Mouse (Mus musculus): ENCODE results near the gene Neu4.
"Not testable (repeated sequence)": the region's sequence is repeated elsewhere in the genome, so short reads cannot be mapped to it uniquely, and the experiment has no call there.

Gene Neu4

DNA sequence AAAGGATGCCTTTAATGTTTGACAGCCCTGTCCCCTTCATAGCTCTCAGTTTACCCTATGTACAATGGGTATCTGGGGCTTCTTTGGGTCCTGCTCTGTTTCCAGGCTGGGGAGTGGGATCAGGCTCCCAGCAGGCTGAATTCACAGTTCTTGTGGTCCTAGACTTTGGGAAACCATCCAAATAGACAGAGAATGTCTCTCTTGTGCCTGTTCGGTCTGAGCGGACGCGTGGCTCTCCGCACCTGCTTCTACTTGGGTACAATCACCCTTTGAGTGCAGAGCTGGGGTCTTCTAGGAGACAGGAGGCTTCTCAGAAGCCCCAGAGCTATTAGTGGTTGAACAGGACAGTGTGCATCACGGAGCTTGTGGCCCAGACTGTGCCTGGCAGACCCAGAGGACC lies at the start of gene Neu4:
Neu4 (plus strand) TSS at position 301 of the 400 bp plus-strand sequence.
- ChIA-PET POLR2A (no interaction called here), CTCF (interaction anchor here in 1 of 4 experiments (0.8 kb wide), 1 partner anchor 15 kb away, joined by 3 read pairs; no protein-coding TSS in a partner anchor)

DNA sequence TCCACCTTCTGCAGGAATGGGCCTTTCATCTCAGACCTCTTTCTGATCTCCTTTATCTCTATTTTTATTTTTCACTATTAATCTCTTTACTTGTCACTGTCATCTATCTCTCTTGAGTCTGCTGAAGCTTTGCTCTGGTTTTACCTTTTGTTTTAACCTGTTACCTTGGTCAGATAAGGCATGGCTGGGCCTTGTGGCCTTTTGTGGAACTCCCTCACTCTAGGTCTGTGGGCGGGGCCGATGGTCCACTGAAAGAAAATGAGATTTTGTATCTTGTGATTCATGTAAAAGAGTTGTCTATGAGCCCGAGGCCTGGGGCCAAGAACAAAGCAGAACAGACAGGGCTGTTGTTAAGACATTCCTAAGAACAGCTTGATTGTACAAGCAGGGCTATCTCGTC lies 49.5 kb upstream of the Neu4 start:
- CTCF ChIA-PET, POLR2A ChIA-PET: not testable (repeated sequence)

DNA sequence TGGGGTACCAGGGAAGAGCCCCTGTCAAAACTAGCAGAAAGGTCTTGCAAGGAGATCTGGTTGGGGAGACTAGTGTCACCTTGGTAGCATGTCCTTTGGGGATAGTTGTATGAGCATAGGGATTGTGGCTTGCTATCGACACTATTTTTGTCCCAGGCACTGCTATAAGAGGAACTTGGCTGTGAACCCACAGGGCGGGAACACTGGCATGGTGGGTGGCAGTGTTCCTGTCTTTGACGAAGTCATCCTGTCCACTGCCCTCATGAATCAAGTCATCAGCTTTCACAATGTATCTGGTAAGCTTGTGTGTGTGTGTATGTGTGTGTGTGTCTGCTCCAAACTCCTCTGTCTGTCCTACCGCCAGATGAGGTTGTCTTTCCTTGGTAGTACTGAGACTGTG lies 44.5 kb upstream of the Neu4 start:
- POLR2A ChIA-PET, CTCF ChIA-PET: not testable (repeated sequence)

DNA sequence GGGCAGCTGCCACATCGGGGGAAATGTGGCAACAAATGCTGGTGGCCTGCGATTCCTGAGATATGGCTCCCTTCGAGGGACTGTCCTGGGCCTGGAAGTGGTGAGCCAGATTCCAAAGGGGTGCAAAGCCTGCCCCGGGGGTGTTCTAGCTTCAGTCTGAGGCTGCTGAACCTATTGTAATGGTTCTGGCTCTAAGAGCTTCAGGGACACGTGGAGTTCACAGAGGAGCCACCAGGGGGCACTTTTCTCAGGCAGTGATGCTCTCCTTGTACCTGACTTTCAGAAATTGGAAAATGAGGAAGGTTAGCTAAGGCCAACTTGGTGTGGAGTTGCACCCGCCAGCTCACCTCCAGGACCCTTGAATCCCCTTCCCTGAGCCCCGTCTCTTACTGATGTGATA lies 42.0 kb upstream of the Neu4 start:
- CTCF ChIA-PET, POLR2A ChIA-PET: not testable (repeated sequence)

DNA sequence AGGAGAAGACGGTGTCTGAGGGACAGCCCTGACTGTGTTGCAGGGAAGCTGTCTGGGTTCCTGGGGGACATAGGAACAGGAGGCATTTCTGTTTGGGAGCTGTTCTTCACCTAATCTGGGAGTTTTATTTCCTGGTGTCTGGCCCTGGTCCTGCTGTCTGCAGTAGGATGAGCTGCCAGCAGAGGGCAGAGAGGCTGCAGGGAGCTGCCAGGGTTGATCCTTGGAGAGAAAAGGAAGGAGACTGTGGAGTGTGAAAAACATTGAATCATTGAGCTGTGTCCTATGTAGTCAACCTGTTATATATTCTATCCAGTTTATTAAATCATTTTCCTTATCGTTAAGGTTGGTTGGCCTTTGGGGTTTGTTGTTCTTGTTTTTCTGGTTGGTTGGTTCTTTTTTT lies 39.3 kb upstream of the Neu4 start:
- POLR2A ChIA-PET, CTCF ChIA-PET: not testable (repeated sequence)

DNA sequence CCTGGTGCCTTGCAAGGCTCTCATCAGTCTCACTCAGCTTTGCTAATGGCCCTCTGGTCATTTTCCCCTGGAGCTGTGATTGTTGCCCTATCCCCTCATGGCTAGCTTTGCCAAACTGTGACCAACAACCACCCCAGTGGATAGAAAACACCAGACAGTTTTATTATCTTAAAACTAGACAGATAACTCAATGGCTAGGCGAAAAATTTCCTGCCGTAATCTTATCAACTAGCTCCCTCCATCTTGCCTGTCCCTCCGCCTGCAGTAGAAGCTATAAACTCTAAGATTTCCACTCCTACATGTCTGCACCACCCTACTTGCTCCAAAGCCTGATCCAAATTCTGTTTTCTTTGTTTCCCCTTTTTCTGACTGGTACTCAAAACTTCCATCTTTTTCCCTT lies 34.1 kb upstream of the Neu4 start:
- POLR2A ChIA-PET: no interaction called here
- CTCF ChIA-PET: no interaction called here

DNA sequence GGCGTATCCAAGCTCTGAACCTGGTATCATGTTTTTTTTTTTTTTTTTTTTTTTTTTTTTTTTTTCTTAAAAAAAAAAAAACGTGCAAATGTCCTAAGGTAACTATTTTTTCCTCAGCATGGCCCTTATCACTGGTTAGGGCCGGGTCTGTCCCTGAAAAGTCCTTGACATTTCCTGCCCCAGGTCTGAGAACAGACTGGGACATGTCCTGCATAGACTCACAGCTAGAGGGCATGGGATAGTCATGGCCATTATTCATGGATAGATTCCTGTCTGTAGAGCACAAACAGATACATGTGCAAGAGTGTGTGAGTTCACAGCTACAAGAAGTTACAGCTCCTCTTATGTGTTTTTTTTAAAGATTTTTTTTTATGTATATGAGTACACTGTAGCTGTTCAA lies 31.5 kb upstream of the Neu4 start:
- ChIA-PET CTCF (interaction anchor here in 1 of 4 experiments (0.6 kb wide), 1 partner anchor 150 kb away, joined by 3 read pairs; no protein-coding TSS in a partner anchor), POLR2A (interaction anchor here in 1 of 4 experiments (0.5 kb wide), 1 partner anchor 28 kb away, joined by 3 read pairs; no protein-coding TSS in a partner anchor)

DNA sequence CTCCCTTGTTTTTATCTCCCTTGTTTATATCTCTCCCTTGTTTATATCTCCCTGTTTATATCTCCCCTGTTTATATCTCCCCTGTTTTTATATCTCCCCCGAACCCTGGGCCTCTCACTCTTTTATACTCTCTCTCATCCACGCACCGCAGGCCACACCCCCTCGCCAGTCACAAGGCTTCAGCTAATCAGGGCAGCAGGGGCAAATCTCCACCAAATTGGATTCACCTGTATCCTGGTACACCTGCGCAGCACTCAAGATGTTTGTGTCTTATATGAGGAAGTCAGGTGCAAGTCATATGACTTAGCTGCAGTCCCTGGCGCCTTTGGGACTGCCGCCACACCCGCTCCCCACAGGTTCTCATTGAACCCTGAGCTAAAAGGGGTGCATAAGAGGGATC lies 30.0 kb upstream of the Neu4 start, which contains the start of gene Gal3st2c:
Gal3st2c (plus strand) TSS at position 301 of the 400 bp plus-strand sequence.
- POLR2A ChIA-PET: not testable (repeated sequence)

DNA sequence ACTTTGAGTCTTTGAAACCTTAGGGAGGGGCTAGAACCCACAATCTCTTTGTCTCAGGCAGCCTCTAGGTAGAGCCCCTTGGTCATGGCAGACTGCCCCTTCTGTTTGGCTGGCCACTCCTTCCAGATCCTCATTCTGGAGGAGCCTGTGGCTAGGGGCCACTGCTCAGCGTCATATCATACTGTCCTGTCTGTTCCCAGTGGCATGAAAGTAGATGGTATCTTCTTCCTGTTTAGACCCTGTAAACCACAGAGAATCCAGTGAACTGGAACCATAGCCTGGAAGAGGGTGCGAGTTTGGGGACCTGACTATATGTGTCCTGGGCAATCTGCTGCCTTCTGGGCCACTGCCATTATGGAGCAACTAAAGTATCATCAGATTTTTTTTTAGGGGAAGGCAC lies 29.2 kb upstream of the Neu4 start:
- POLR2A ChIA-PET: not testable (repeated sequence)

More for the DNA sequence above, 30.0 kb upstream of the Neu4 start, which contains the start of gene Gal3st2c:
- CTCF ChIA-PET: not testable (repeated sequence)

DNA sequence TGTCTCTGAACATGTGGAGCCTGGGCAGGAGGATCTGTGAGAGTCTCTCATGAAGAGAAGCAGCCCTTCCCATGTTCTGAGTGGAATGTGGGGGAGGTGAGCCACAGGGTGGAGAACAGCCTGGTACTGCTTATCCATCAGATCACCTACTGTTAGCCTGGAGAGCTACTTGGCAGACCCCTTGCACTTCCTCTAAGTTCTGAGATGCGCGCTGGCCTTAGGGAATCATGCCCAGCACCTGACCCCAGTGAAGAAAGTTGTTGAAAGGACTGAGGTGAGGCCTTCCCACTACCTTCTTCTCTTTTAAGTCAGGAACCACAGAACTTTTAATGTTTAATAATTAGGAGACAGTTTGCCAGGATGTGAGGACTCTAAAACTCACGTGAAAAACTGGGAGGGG lies 28.8 kb upstream of the Neu4 start:
- CTCF ChIA-PET, POLR2A ChIA-PET: not testable (repeated sequence)

More for the DNA sequence above, 29.2 kb upstream of the Neu4 start:
- CTCF ChIA-PET: not testable (repeated sequence)

DNA sequence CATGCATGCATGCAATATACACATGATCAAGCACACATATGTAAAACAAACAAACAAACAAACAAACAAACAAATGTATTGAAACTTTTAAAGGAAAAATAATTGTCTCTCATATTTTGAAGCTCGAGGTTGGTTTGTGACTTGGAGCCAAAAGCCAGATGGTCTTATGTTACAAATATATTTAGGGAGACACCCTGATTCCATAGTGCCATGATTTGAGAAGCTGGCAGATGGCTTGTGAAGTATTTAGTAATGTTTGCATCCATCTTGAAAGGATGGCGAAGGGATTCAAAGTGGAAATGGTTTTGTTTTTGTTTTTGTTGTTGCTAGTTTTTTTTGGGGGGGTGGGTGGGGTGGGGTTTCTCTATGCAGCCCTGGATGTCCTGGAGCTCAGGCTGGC lies 19.2 kb upstream of the Neu4 start:
- ChIA-PET CTCF (no interaction called here), POLR2A (no interaction called here)

DNA sequence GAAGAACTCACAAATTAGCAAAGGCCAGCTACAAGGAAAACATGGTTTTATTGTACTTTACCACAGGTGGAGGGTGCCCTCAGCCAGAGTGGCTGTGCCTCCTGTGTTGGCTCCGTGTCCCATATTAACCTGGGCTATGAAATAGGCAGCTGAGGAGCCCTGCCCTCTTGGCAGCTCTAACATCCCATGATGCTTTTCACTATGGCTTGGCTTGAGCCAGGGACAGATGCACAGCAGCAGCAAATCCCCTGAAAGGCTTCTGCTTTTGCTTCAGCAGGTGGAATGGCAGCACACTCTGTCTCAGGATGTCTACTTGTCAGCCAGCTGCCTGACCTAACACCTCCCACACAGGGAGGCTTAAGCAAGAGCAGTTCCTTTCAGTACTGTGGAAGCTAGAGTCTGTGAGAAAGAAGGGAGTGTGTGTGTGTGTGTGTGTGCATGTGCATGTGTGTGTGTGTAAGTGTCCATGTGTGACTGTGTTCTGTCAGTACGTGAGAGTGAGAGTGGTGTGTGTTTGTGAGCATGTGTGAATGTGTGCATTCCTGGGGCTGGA lies 14.2 kb upstream of the Neu4 start:
- POLR2A ChIA-PET: not testable (repeated sequence)

DNA sequence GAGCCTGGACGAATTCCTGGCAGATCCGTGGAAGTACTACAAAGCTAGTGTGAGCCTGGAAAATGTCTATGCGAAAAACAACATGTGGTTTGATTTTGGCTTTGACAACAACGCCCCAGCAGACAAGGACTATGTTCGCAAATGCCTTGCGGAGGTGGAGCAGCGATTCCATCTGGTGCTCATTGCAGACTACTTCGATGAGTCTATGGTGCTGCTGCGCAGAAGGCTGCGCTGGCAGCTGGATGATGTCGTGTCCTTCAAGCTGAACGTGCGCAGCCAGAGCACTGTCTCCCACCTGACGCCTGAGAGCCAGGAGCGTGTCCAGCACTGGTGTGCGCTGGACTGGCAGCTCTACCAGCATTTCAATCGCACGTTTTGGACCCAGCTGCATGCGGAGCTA lies 11.4 kb upstream of the Neu4 start:
- CTCF ChIA-PET: not testable (repeated sequence)
- POLR2A ChIA-PET: interaction anchor here in 1 of 4 experiments (1.2 kb wide), 1 partner anchor 7 kb away, joined by 4 read pairs; no protein-coding TSS in a partner anchor

More for the DNA sequence above, 14.2 kb upstream of the Neu4 start:
- CTCF ChIA-PET: not testable (repeated sequence)

DNA sequence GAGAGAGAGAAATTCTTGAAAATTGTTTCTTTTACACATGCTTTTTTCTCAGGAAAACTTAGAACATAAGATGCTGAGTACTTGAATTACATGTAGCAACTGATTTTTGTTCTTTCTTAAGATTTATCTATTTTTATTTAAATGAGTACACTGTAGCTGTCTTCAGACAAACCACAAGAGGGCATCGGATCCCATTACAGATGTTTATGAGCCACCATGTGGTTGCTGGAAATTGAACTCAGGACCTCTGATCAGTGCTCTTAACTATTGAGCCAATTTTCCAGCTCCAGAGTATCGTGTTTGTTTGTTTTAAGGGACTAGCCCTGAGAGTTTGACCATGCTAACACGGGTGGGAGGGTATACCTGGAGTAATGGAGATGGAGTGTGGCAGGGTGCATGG lies 8.6 kb upstream of the Neu4 start:
- ChIA-PET CTCF (no interaction called here), POLR2A (no interaction called here)

DNA sequence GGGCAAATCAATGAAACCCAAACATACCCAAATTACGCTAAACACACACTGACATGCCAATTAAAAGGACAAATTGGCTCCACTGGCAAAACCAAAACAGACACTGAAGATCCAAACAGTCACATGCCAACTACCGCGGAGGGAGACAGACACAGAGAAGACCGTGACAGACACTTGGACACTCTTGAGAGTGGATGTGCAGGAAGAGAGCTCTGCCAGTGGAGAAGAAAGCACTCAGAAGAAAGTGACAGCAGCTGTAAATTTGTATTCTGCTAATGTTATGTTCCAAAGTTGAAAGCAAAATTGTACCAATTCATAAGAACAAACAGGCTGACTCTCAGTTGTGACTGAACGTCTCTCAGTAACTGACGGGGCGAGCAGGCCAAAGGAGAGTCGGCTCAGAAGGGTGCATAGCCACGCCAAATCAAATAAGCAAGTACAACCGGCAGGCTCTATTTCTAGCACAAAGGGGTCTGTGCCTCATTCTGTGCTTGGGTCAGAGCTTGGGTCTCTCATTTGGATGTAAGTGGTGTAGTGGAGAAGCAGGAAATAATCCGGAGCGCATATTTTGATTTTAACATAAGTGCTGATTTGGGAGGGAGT lies 7.4 kb downstream of the Neu4 start:
- POLR2A ChIA-PET: no interaction called here
- CTCF ChIA-PET: interaction anchor here in 1 of 4 experiments (2.4 kb wide), 1 partner anchor 7 kb away, joined by 9 read pairs; no protein-coding TSS in a partner anchor

DNA sequence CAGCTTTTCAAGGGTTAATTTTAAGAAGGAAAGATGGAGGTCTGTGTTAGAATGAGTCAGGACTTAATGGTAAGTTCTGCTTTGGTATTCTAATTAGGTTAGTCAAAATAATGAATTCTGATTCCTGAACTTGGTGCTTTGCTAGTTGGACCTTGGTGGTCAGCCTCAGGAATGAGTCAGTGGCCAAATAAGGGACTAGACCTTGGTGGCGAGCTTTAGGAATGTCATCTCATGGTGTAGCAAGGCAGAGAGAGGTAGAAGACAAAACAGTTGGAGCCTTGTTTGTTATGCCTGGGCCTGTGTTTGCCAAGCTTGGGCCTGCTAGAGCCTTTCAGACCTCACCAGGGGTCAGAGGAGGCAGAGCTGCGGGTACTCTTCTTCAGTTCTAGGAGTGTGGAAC lies 8.5 kb downstream of the Neu4 start:
- POLR2A ChIA-PET: no interaction called here
- CTCF ChIA-PET: no interaction called here

DNA sequence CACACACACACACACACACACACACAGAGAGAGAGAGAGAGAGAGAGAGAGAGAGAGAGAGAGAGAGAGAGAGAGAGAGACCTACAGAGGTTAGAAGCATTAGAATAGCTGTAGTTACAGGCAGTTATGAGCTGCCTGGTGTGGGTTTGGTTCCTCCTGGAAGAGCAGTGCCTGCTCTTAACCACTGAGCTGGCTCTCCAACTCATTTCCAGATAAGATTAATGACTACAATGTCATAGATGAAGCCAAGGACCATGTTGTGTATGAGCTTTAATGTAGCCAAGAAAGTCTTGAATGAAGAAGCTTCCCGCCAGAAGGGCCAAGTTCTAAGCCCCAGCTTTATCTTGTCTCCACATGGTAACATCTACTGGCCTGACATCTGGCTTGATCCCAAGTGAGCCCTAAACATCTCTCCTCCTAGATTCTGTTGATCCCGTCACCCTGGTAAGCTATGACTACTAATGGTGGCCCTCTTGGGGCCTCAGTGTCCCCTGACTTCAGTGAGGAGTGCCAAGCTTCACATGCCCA lies 12.9 kb downstream of the Neu4 start:
- POLR2A ChIA-PET: interaction anchor here in 1 of 4 experiments (0.6 kb wide), 2 partner anchors 313 to 436 kb away, joined by 3 to 4 read pairs; no protein-coding TSS in a partner anchor
- CTCF ChIA-PET: interaction anchor here in 2 of 4 experiments (0.5 to 1.5 kb wide), 4 partner anchors 10 to 45 kb away, joined by 3 to 5 read pairs (median 3); no protein-coding TSS in a partner anchor

DNA sequence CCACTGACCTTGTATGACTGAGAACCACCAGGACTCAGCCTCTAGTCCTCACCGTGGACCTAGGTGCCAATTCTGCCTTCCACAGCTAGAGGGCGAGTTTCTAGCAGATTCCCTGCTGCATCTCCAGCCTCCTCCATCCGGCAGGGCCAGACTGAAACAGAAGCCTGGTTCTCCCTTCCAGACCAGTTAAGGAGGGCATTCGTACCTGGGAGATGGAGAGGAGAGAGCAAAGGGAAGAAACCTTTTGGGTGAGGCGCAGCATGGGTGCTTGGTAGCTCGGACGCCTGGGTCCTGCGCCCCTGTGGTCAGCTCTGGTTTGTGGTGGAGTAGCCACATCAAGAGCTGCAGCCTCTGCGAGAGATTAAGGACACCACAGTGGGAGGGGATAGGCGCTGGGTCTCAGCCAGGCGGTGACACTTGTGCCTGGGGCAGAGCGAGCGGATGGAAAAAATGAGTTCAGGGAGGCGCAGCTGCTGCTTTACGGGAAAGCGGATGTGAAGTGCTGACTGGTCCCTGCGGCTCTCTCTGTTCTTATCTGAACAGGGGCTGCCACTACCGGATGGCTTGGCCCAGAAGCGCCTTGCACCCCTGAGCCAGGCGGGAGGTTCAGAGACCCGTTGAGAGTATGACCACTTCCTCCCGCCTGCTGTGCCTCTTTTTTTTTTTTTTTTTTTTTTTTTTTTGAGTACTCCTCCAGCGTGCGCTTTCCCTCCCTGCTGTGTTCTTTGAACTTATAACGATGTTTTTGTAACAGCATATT lies 14.9 kb downstream of the Neu4 start:
- POLR2A ChIA-PET: interaction anchor here in 2 of 4 experiments (0.7 to 1.3 kb wide), 3 partner anchors 11 to 389 kb away, joined by 3 read pairs; no protein-coding TSS in a partner anchor
- CTCF ChIA-PET: interaction anchor here (0.6 to 2.2 kb wide), 16 partner anchors 9 to 758 kb away, joined by 3 to 11 read pairs (median 4); partner anchors contain the start of gene Neu4 (in 1 of the 4)

DNA sequence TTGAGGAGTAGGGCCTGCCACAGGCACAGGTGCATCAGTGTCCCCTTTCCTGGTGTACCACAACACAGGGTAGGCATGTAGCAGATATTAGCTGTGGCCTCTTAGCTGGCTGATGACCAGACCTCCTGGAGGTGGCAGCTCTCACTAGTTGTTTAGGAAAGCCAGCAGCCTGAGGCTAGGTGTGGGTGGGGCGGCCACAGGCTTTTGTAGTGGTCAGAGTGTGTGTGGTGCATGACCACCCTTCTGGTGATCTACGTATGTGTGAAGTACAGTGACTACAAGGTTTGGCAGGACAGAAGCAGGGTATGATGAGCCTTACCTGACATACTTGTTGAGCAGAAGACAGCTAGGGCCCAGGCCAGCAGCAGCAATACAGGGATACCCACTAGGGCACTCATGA lies 20.1 kb downstream of the Neu4 start:
- ChIA-PET CTCF (no interaction called here), POLR2A (interaction anchor here in 1 of 4 experiments (0.7 kb wide), 1 partner anchor 22 kb away, joined by 4 read pairs; no protein-coding TSS in a partner anchor)

DNA sequence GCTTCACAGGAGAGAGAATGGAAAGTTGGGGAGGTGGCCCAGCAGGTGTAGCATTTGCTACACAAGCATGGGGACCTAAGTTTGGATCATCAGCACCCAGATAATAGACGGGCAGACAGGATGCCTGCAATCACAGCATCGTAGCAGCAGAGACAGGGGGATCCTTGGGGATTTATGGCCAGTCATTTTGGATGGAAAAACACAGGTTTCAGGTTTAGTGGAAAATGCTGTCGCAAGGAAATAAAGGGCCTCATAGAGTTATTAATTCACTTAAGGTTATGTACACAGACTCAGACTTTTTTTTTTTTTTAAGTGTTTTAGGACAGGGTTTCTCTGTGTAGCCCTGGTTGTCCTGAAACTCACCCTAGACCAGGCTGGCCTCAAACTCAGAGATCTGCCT lies 25.3 kb downstream of the Neu4 start:
- CTCF ChIA-PET: no interaction called here
- POLR2A ChIA-PET: interaction anchor here in 1 of 4 experiments (0.5 kb wide), 1 partner anchor 125 kb away, joined by 3 read pairs; no protein-coding TSS in a partner anchor

Measured in embryonic stem cell, embryonic (primary cell).